Mouse (Mus musculus) liver, embryonic 14.5 days (tissue): ENCODE results near the gene Aamp.

ENCODE experiments used
- CTCF ChIP-seq: IDR thresholded peaks from 2 replicates; pipeline ENCODE4 v1.5.1; 2016; ENCODE audit warnings: antibody characterized with exemption, low read depth, control low read depth
- EP300 ChIP-seq: IDR thresholded peaks from 2 replicates; pipeline ENCODE4 v1.6.1; 2016; ENCODE audit warnings: antibody characterized with exemption, low read depth

- TF ChIP-seq EP300 (no peak), CTCF (no peak)
Observed at GRCm38 (mm10) chr1:74239618-74240017, 44.9 kb downstream of the Aamp start.
